Mouse (Mus musculus) CH12.LX (cell line): ENCODE measurements at regions not wholly inside any gene's neighbourhood (a gene's known extent, or its start where the extent isn't known, plus 50 kb on each side); places are given as distances from the start of the nearest gene placed in this dataset.

ENCODE experiments used
- BHLHE40 ChIP-seq: IDR thresholded peaks from 2 replicates; pipeline ENCODE4 v1.6.1; 2011; ENCODE audit warnings: mild to moderate bottlenecking, low read depth, low read length, improper control_type of control experiment
- CTCF ChIP-seq, 2 experiments: IDR thresholded peaks in 1 of 2; conservative IDR thresholded peaks in 1 of 2; 2 replicates each; pipeline ENCODE4 v1.5.1; 2011 to 2012; ENCODE audit warnings: low read depth in 2 of 2, low read length in 2 of 2, improper control_type of control experiment in 1 of 2, inconsistent platforms in 1 of 2, mild to moderate bottlenecking in 1 of 2, moderate library complexity in 1 of 2
- EP300 ChIP-seq: IDR thresholded peaks from 2 replicates; pipeline ENCODE4 v1.6.1; 2011; ENCODE audit warnings: low read length, improper control_type of control experiment
- HCFC1 ChIP-seq: IDR thresholded peaks from 2 replicates; pipeline ENCODE4 v1.6.1; 2012; ENCODE audit warnings: low read depth, mild to moderate bottlenecking, inconsistent platforms, low read length, improper control_type of control experiment
- JUN ChIP-seq: IDR thresholded peaks from 2 replicates; pipeline ENCODE4 v1.6.1; 2011; ENCODE audit warnings: low read depth, mild to moderate bottlenecking, low read length, improper control_type of control experiment, moderate library complexity; ENCODE audit not compliant: insufficient read depth
- JUND ChIP-seq: conservative IDR thresholded peaks from 2 replicates; pipeline ENCODE4 v1.6.1; 2011; ENCODE audit warnings: low read depth, low read length, improper control_type of control experiment
- MAX ChIP-seq: IDR thresholded peaks from 2 replicates; pipeline ENCODE4 v1.6.1; 2011; ENCODE audit warnings: low read length, improper control_type of control experiment
- MAZ ChIP-seq: IDR thresholded peaks from 2 replicates; pipeline ENCODE4 v1.6.1; 2012; ENCODE audit warnings: low read depth, mild to moderate bottlenecking, inconsistent platforms, low read length, improper control_type of control experiment, moderate library complexity
- NRF1 ChIP-seq: IDR thresholded peaks from 2 replicates; pipeline ENCODE4 v1.6.1; 2014; ENCODE audit warnings: low read depth, mild to moderate bottlenecking, inconsistent platforms, low read length, improper control_type of control experiment, moderate library complexity
- POLR2A ChIP-seq: IDR thresholded peaks from 2 replicates; pipeline ENCODE4 v1.6.1; 2011; ENCODE audit warnings: low read depth, mild to moderate bottlenecking, improper control_type of control experiment, low read length
- ZNF384 ChIP-seq: IDR thresholded peaks from 2 replicates; pipeline ENCODE4 v1.6.1; 2012; ENCODE audit warnings: low read depth, low read length, improper control_type of control experiment, inconsistent platforms

DNA sequence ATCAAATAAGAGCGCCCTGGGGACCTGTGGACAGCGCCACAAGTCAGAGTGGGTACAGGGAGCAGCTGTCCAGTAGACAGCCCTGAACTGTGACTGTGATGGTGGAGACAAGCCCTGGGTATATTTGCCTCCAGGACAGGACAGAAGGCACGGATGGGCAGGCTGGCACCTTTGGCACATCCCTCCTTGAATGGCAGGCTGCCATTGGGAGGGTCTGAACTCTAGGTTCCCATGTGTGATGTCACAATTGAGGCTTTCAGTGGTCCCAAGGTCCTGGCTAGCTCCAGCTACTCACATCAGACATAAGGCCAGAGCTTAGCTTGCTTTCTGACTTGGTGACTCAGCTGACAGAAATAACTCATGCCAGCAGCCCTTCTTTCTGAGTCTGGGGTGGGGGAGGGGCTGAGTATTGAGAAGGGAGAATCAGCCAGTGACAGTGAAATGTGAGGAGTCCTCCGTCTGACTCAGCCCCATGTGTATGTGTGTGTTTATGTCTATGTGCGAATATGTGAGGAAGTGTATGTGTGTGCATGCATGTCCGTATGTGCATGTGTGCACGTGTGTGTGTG lies 91.2 kb upstream of the Tpm1 start:
- TF ChIP-seq POLR2A (no peak), NRF1 (no peak), MAX (no peak), BHLHE40 (peak; percentile 56), CTCF (conservative IDR thresholded peaks at IDR 0.05 in 1 of 2, IDR thresholded peaks at IDR 0.05 in 1 of 2; ENCODE audit: low read depth in 2 of 2, low read length in 2 of 2) (no peak), EP300 (no peak), JUND (no peak), ZNF384 (no peak), HCFC1 (no peak), JUN (peak; percentile 44; the same call in 1 of the 2 replicates), MAZ (no peak)
